Mouse (Mus musculus): ENCODE data around the gene Ly6f. TPM values are rescaled to one million over a fixed set of nuclear protein-coding genes. Genes with fewer than 3 reads are reported as not detected.

Ly6f gene
- not detected in 2 replicates for polyA plus RNA-seq (2014; fragmentation: Nextera tagmentation; extraction: Ambion mirVana)

DNA sequence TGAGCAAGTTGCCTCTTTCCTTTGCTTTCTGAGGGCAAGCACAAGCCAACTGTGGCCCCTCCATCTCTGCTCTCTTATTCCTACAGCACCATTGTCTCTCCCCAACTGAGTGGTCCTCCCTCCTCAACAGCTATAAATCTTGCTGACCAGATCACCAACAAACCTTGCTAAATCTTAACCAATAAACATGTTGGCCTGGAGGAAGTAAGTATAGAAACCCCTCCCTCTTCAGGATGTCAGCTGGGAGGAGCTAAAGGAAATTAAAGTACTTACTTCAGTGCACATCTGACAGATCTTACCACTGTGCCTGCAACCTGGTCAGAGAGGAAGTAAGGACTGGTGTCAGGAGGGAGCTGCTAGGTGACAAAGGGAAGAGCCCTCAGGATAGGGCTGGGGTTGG is at the start of gene Ly6f:
Ly6f (plus strand) TSS at position 301 of the 400 bp plus-strand sequence.
- Histone ChIP-seq H3K27ac (ENCODE audit: low read depth, low read length) (no peak within 1 kb of the TSS), H3K4me3 (ENCODE audit: low read depth, low read length) (no peak within 1 kb of the TSS), H3K36me3 (ENCODE audit: control insufficient read depth, insufficient read depth, low read length) (no peaks in the 10 kb centered on the region), H3K27me3 (ENCODE audit: control insufficient read depth, insufficient read depth, low read length) (no peaks in the 10 kb centered on the region), H3K9ac (ENCODE audit: low read length) (no peak within 1 kb of the TSS), H3K4me2 (ENCODE audit: low read depth) (no peak within 1 kb of the TSS), H3K4me1 (ENCODE audit: control insufficient read depth, insufficient read depth, low read length) (no peaks in the 10 kb centered on the region), H3K9me3 (ENCODE audit: control insufficient read depth, low read length) (no peaks in the 10 kb centered on the region)
- no peak for DNase-seq (ENCODE audit: low spot score)
- no peak for ATAC-seq (ENCODE audit: insufficient read depth, low FRiP score, low TSS enrichment)

DNA sequence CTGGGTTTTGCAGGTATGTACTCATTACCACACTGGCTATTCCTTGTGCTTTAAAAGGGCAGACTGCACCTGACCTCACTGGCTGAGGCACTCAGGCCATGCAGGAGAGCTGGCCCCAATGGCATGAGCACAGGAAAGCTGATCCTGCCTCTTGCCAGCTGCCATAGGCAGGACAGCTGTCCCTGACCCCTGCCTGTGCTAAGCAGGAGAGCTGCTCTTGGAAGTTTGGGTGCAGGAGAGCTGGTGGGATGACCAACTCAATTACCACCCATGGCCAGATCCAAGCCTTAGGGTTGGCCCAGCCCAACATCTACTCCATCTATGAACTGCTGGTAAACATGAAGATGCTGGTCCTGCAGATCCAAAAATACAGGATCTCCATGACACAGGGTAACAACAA is 46.3 kb upstream of the Ly6f start:
- Histone ChIP-seq H3K4me2 (ENCODE audit: low read depth) (no peak overlapping the region), H3K9ac (ENCODE audit: low read length) (no peak overlapping the region), H3K27me3 (ENCODE audit: control insufficient read depth, insufficient read depth, low read length) (no peaks in the 10 kb centered on the region), H3K9me3 (ENCODE audit: control insufficient read depth, low read length) (no peaks in the 10 kb centered on the region), H3K4me1 (ENCODE audit: control insufficient read depth, insufficient read depth, low read length) (no peaks in the 10 kb centered on the region), H3K36me3 (ENCODE audit: control insufficient read depth, insufficient read depth, low read length) (no peaks in the 10 kb centered on the region), H3K27ac (ENCODE audit: low read depth, low read length) (no peak overlapping the region), H3K4me3 (ENCODE audit: low read depth, low read length) (no peak overlapping the region)
- ATAC-seq (ENCODE audit: insufficient read depth, low FRiP score, low TSS enrichment) (no peak), DNase-seq (ENCODE audit: low spot score) (no peak)

GRCm38 (mm10) chr15:75237736-75238288 is 30.4 kb upstream of the Ly6f start:
- Histone ChIP-seq H3K27ac (ENCODE audit: low read depth, low read length) (no peak overlapping the region), H3K9ac (ENCODE audit: low read length) (no peak overlapping the region), H3K4me3 (ENCODE audit: low read depth, low read length) (no peak overlapping the region), H3K4me2 (ENCODE audit: low read depth) (no peak overlapping the region), H3K4me1 (ENCODE audit: control insufficient read depth, insufficient read depth, low read length) (no peaks in the 10 kb centered on the region), H3K27me3 (ENCODE audit: control insufficient read depth, insufficient read depth, low read length) (no peaks in the 10 kb centered on the region), H3K36me3 (ENCODE audit: control insufficient read depth, insufficient read depth, low read length) (no peaks in the 10 kb centered on the region), H3K9me3 (ENCODE audit: control insufficient read depth, low read length) (no peaks in the 10 kb centered on the region)
- WGBS, result 88% methylated on average over 3 of the region's 3 CpGs
- ATAC-seq (ENCODE audit: insufficient read depth, low FRiP score, low TSS enrichment), result no peak
- no peak for DNase-seq (ENCODE audit: low spot score)

DNA sequence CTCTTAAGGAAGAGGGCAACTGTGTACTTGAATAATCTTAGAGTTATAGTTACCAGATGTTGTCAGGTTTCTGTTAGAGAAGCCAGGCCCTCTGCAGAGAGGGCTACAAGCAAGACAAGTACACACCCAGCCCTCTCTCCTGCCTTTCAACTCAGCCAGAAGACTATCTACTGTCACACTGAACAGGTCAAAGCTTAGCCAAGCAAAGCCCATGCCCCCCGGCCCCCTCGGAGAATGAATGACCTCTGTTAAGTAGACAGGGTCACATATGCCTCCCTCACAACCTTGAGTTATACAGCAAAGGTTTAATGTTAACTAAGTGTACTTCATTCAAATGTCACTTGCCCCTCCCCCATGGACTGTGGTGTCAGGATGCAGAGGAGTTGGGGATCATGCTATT is 27.7 kb upstream of the Ly6f start:
- Histone ChIP-seq H3K27ac (ENCODE audit: low read depth, low read length) (no peak overlapping the region), H3K4me1 (ENCODE audit: control insufficient read depth, insufficient read depth, low read length) (no peaks in the 10 kb centered on the region), H3K9ac (ENCODE audit: low read length) (no peak overlapping the region), H3K36me3 (ENCODE audit: control insufficient read depth, insufficient read depth, low read length) (no peaks in the 10 kb centered on the region), H3K9me3 (ENCODE audit: control insufficient read depth, low read length) (no peaks in the 10 kb centered on the region), H3K4me2 (ENCODE audit: low read depth) (no peak overlapping the region), H3K27me3 (ENCODE audit: control insufficient read depth, insufficient read depth, low read length) (no peaks in the 10 kb centered on the region), H3K4me3 (ENCODE audit: low read depth, low read length) (no peak overlapping the region)
- DNase-seq (ENCODE audit: low spot score), result no peak
- ATAC-seq (ENCODE audit: insufficient read depth, low FRiP score, low TSS enrichment), result no peak
- WGBS, result 78% methylated on average over 2 of the region's 2 CpGs

- Histone ChIP-seq H3K27ac (ENCODE audit: low read depth, low read length) (no peak overlapping the region), H3K27me3 (ENCODE audit: control insufficient read depth, insufficient read depth, low read length) (no peaks in the 10 kb centered on the region), H3K4me1 (ENCODE audit: control insufficient read depth, insufficient read depth, low read length) (no peaks in the 10 kb centered on the region), H3K4me2 (ENCODE audit: low read depth) (no peak overlapping the region), H3K9ac (ENCODE audit: low read length) (no peak overlapping the region), H3K4me3 (ENCODE audit: low read depth, low read length) (no peak overlapping the region), H3K36me3 (ENCODE audit: control insufficient read depth, insufficient read depth, low read length) (no peaks in the 10 kb centered on the region), H3K9me3 (ENCODE audit: control insufficient read depth, low read length) (no peaks in the 10 kb centered on the region)
- 75% methylated on average over 3 of the region's 3 CpGs for WGBS
- no peak for ATAC-seq (ENCODE audit: insufficient read depth, low FRiP score, low TSS enrichment)
- no peak for DNase-seq (ENCODE audit: low spot score)
These were observed 25.2 kb upstream of the Ly6f start for GRCm38 (mm10) chr15:75242756-75243640.

DNA sequence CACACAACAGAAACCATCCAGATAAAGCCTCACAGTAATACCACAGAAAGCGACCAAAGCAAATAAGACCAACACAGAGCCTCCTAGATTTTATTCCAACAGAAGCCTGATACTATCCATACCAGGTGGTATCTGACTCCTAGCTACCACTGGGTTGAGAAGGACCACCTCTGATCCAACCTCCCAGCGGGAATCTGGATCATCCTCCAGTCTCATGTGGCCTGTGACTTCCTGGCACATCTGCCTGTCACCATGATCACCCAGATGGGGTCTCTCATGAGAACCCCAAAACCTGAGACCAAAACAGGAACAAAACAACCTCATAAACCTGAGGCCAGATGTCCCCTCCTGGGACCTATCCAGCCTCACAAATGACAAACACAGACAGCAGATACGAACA is 13.6 kb upstream of the Ly6f start:
- WGBS, result 83% methylated on average over 3 of the region's 3 CpGs
- ATAC-seq (ENCODE audit: insufficient read depth, low FRiP score, low TSS enrichment), result no peak
- no peak overlapping the region for H3K4me2 ChIP-seq (ENCODE audit: low read depth)
- no peak for DNase-seq (ENCODE audit: low spot score)
- no peaks in the 10 kb centered on the region for H3K36me3 ChIP-seq (ENCODE audit: control insufficient read depth, insufficient read depth, low read length)
- H3K9ac ChIP-seq (ENCODE audit: low read length), result no peak overlapping the region
- no peak overlapping the region for H3K4me3 ChIP-seq (ENCODE audit: low read depth, low read length)
- no peak overlapping the region for H3K27ac ChIP-seq (ENCODE audit: low read depth, low read length)
- H3K4me1 ChIP-seq (ENCODE audit: control insufficient read depth, insufficient read depth, low read length), result no peaks in the 10 kb centered on the region
- no peaks in the 10 kb centered on the region for H3K9me3 ChIP-seq (ENCODE audit: control insufficient read depth, low read length)
- no peaks in the 10 kb centered on the region for H3K27me3 ChIP-seq (ENCODE audit: control insufficient read depth, insufficient read depth, low read length)

- Histone ChIP-seq H3K4me3 (ENCODE audit: low read depth, low read length) (no peak overlapping the region), H3K4me1 (ENCODE audit: control insufficient read depth, insufficient read depth, low read length) (no peaks in the 10 kb centered on the region), H3K9ac (ENCODE audit: low read length) (no peak overlapping the region), H3K27ac (ENCODE audit: low read depth, low read length) (no peak overlapping the region), H3K4me2 (ENCODE audit: low read depth) (no peak overlapping the region), H3K36me3 (ENCODE audit: control insufficient read depth, insufficient read depth, low read length) (no peaks in the 10 kb centered on the region), H3K9me3 (ENCODE audit: control insufficient read depth, low read length) (no peaks in the 10 kb centered on the region), H3K27me3 (ENCODE audit: control insufficient read depth, insufficient read depth, low read length) (no peaks in the 10 kb centered on the region)
- ATAC-seq (ENCODE audit: insufficient read depth, low FRiP score, low TSS enrichment) (no peak), DNase-seq (ENCODE audit: low spot score) (no peak)
These were observed 2.4 kb upstream of the Ly6f start for GRCm38 (mm10) chr15:75265863-75266262.

DNA sequence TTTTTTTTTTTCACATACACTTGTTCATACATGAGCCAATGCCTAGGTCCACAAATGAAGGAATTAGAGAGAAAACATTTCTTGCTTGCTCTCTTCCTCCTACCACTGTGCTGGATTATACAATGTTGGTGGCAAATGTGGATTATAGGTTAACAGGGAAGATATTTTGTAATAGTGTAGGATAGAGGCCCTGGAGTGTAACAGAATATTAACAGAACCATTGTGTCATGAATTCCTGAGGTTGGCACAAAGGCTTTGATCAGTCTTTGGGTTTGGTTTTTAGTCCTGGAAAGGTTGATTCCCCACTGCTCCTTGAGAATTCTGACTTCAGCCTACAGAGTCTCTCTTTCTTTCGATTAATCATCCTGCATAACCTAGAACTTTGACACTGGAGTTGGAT is 1.6 kb upstream of the Ly6f start:
- Histone ChIP-seq H3K36me3 (ENCODE audit: control insufficient read depth, insufficient read depth, low read length) (no peaks in the 10 kb centered on the region), H3K27ac (ENCODE audit: low read depth, low read length) (no peak overlapping the region), H3K9ac (ENCODE audit: low read length) (no peak overlapping the region), H3K4me2 (ENCODE audit: low read depth) (no peak overlapping the region), H3K9me3 (ENCODE audit: control insufficient read depth, low read length) (no peaks in the 10 kb centered on the region), H3K4me3 (ENCODE audit: low read depth, low read length) (no peak overlapping the region), H3K27me3 (ENCODE audit: control insufficient read depth, insufficient read depth, low read length) (no peaks in the 10 kb centered on the region), H3K4me1 (ENCODE audit: control insufficient read depth, insufficient read depth, low read length) (no peaks in the 10 kb centered on the region)
- 76% methylated on average over 1 of the region's 1 CpGs for WGBS
- ATAC-seq (ENCODE audit: insufficient read depth, low FRiP score, low TSS enrichment), result no peak
- DNase-seq (ENCODE audit: low spot score), result no peak

Data from neural tube, embryonic 11.5 days (tissue).